Mouse (Mus musculus): ENCODE measurements around the gene Fgfr4.

Gene Fgfr4

GRCm38 (mm10) chr13:55152621-55153415 lies at the start of gene Fgfr4:
Fgfr4 (plus strand) TSS chr13:55152640.
- no peak for DNase-seq (ENCODE audit: low spot score)

GRCm38 (mm10) chr13:55103351-55103750 lies 49.1 kb upstream of the Fgfr4 start:
- no peak for DNase-seq (ENCODE audit: low spot score)

GRCm38 (mm10) chr13:55105045-55105952 lies 47.1 kb upstream of the Fgfr4 start, which contains the start of gene Zfp346:
Zfp346 (plus strand) TSS chr13:55105311.
- DNase-seq (ENCODE audit: low spot score): peak; percentile 94

GRCm38 (mm10) chr13:55105953-55106691 lies 46.3 kb upstream of the Fgfr4 start:
- peak; percentile 44 for DNase-seq (ENCODE audit: low spot score)

GRCm38 (mm10) chr13:55107116-55107515 lies 45.3 kb upstream of the Fgfr4 start:
- no peak for DNase-seq (ENCODE audit: low spot score)

GRCm38 (mm10) chr13:55107694-55108093 lies 44.7 kb upstream of the Fgfr4 start:
- DNase-seq (ENCODE audit: low spot score): no peak

GRCm38 (mm10) chr13:55114375-55114774 lies 38.1 kb upstream of the Fgfr4 start:
- DNase-seq (ENCODE audit: low spot score): no peak

GRCm38 (mm10) chr13:55124903-55125302 lies 27.5 kb upstream of the Fgfr4 start:
- DNase-seq (ENCODE audit: low spot score): no peak

- no peak for DNase-seq (ENCODE audit: low spot score)
Observed at GRCm38 (mm10) chr13:55133448-55133847, 19.0 kb upstream of the Fgfr4 start, which contains the start of gene Gm17617. Gm17617 (minus strand) TSS chr13:55133548.

GRCm38 (mm10) chr13:55135382-55135781 lies 17.1 kb upstream of the Fgfr4 start:
- peak; percentile 22 for DNase-seq (ENCODE audit: low spot score)

GRCm38 (mm10) chr13:55140271-55140670 lies 12.2 kb upstream of the Fgfr4 start:
- no peak for DNase-seq (ENCODE audit: low spot score)

- DNase-seq (ENCODE audit: low spot score): no peak
Observed at GRCm38 (mm10) chr13:55153951-55154350, 1.5 kb downstream of the Fgfr4 start.

- DNase-seq (ENCODE audit: low spot score): no peak
Observed at GRCm38 (mm10) chr13:55162365-55162764, 9.9 kb downstream of the Fgfr4 start.

- DNase-seq (ENCODE audit: low spot score): no peak
Observed at GRCm38 (mm10) chr13:55163553-55163952, 11.1 kb downstream of the Fgfr4 start.

GRCm38 (mm10) chr13:55165831-55166339 lies 13.4 kb downstream of the Fgfr4 start:
- DNase-seq (ENCODE audit: low spot score): no peak

- DNase-seq (ENCODE audit: low spot score): no peak
Observed at GRCm38 (mm10) chr13:55166806-55167725, 14.6 kb downstream of the Fgfr4 start.

GRCm38 (mm10) chr13:55167798-55168197 lies 15.4 kb downstream of the Fgfr4 start:
- no peak for DNase-seq (ENCODE audit: low spot score)

- no peak for DNase-seq (ENCODE audit: low spot score)
Observed at GRCm38 (mm10) chr13:55168255-55168654, 15.8 kb downstream of the Fgfr4 start.

- DNase-seq (ENCODE audit: low spot score): no peak
Observed at GRCm38 (mm10) chr13:55168958-55169369, 16.5 kb downstream of the Fgfr4 start.

GRCm38 (mm10) chr13:55171517-55172335 lies 19.3 kb downstream of the Fgfr4 start:
- DNase-seq (ENCODE audit: low spot score): no peak

Measured in c-Kit-positive CD71-positive TER-119-positive erythroid progenitor cells, embryonic 14.5 days (primary cell).